Mouse (Mus musculus): ENCODE data around the gene Ptpn5. TPM values are rescaled to one million over a fixed set of nuclear protein-coding genes. Genes with fewer than 3 reads are reported as not detected.

Ptpn5 gene
- total and polyA plus RNA-seq, 3 experiments = not detected

GRCm38 (mm10) chr7:47080868-47081267 lies 52.6 kb downstream of the Ptpn5 start:
- H3K4me3 ChIP-seq = no peak overlapping the region

GRCm38 (mm10) chr7:47077451-47077850 lies 56.0 kb downstream of the Ptpn5 start:
- WGBS = 63% methylated on average over 8 of the region's 8 CpGs
- no peak overlapping the region for H3K4me3 ChIP-seq
- H3K27me3 ChIP-seq (ENCODE audit: control insufficient read depth, insufficient read depth, low read length) = no peaks in the 10 kb centered on the region
- H3K9ac ChIP-seq (ENCODE audit: low read depth, low read length) = no peak overlapping the region
- no peaks in the 10 kb centered on the region for H3K36me3 ChIP-seq (ENCODE audit: control insufficient read depth, insufficient read depth, low read length)
- no peak overlapping the region for H3K27ac ChIP-seq
- no peaks in the 10 kb centered on the region for H3K79me2 ChIP-seq (replicated peaks; ENCODE audit: control insufficient read depth, insufficient read depth, low read length)
- peak; percentile 19 to 51 for DNase-seq
- intact Hi-C loops (cut with DNase I) = no loop called here
- H3K4me1 ChIP-seq (ENCODE audit: control insufficient read depth, insufficient read depth, low read length) = peaks cover 2% of the 10 kb centered on the region; the same call in 1 of the 2 replicates
- peak; percentile 51 for TF ChIP-seq CTCF (IDR thresholded peaks at IDR 0.05)
- no peak for TF ChIP-seq POLR2A (IDR thresholded peaks at IDR 0.05; ENCODE audit: insufficient read depth, low read depth, low read length)
- TF ChIP-seq EP300 (IDR thresholded peaks at IDR 0.05; ENCODE audit: insufficient read depth, low read depth, low read length) = no peak

More at GRCm38 (mm10) chr7:47080868-47081267, 52.6 kb downstream of the Ptpn5 start:
- WGBS = 44% methylated on average over 3 of the region's 3 CpGs
- DNase-seq = no peak
- no peaks in the 10 kb centered on the region for H3K27me3 ChIP-seq (ENCODE audit: control insufficient read depth, insufficient read depth, low read length)
- TF ChIP-seq POLR2A (IDR thresholded peaks at IDR 0.05; ENCODE audit: insufficient read depth, low read depth, low read length) (no peak), CTCF (IDR thresholded peaks at IDR 0.05) (no peak), EP300 (IDR thresholded peaks at IDR 0.05; ENCODE audit: insufficient read depth, low read depth, low read length) (no peak)
- peaks cover 2% of the 10 kb centered on the region; the same call in 1 of the 2 replicates for H3K4me1 ChIP-seq (ENCODE audit: control insufficient read depth, insufficient read depth, low read length)
- H3K27ac ChIP-seq = no peak overlapping the region
- intact Hi-C loops (cut with DNase I) = loop anchor here (1.0 to 2.0 kb wide), 4 partner anchors 30 to 118 kb away; partner anchors contain the start of gene Tmem86a
- H3K36me3 ChIP-seq (ENCODE audit: control insufficient read depth, insufficient read depth, low read length) = no peaks in the 10 kb centered on the region
- no peak overlapping the region for H3K9ac ChIP-seq (ENCODE audit: low read depth, low read length)
- no peaks in the 10 kb centered on the region for H3K79me2 ChIP-seq (replicated peaks; ENCODE audit: control insufficient read depth, insufficient read depth, low read length)

DNA sequence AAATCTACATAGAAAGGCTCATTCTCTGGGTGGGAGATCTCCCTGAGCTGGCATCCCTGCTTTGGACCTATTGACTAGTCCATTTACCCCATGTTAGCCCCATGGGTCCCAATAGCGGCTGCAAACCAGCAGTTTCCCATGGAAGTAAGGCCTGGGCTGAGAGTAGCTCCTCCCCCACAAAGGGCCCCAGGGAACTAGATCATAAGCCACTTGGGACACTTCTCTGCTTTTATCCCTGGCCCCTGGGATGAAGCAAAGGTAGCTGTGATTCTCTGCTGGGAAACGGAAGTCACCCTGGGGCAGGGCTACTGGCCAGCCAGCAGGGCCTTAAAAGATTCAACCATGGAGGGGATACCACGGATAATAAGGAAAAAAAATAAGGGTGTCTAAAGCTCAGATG lies 56.8 kb downstream of the Ptpn5 start:
- H3K27ac ChIP-seq = no peak overlapping the region
- H3K9ac ChIP-seq (ENCODE audit: low read depth, low read length) = no peak overlapping the region
- no peaks in the 10 kb centered on the region for H3K27me3 ChIP-seq (ENCODE audit: control insufficient read depth, insufficient read depth, low read length)
- peak in 1 of 2 experiments; percentile 9 for DNase-seq
- intact Hi-C loops (cut with DNase I) = no loop called here
- TF ChIP-seq EP300 (IDR thresholded peaks at IDR 0.05; ENCODE audit: insufficient read depth, low read depth, low read length) (no peak), POLR2A (IDR thresholded peaks at IDR 0.05; ENCODE audit: insufficient read depth, low read depth, low read length) (no peak), CTCF (IDR thresholded peaks at IDR 0.05) (no peak)
- H3K36me3 ChIP-seq (ENCODE audit: control insufficient read depth, insufficient read depth, low read length) = no peaks in the 10 kb centered on the region
- H3K4me1 ChIP-seq (ENCODE audit: control insufficient read depth, insufficient read depth, low read length) = peaks cover 2% of the 10 kb centered on the region; the same call in 1 of the 2 replicates
- no peaks in the 10 kb centered on the region for H3K79me2 ChIP-seq (replicated peaks; ENCODE audit: control insufficient read depth, insufficient read depth, low read length)
- WGBS = 71% methylated on average over 3 of the region's 3 CpGs
- H3K4me3 ChIP-seq = no peak overlapping the region

- Histone ChIP-seq H3K4me3 (no peak overlapping the region), H3K4me1 (ENCODE audit: control insufficient read depth, insufficient read depth, low read length) (peaks cover 1% of the 10 kb centered on the region; the same call in 1 of the 2 replicates), H3K27me3 (ENCODE audit: control insufficient read depth, insufficient read depth, low read length) (no peaks in the 10 kb centered on the region), H3K27ac (no peak overlapping the region), H3K79me2 (replicated peaks; ENCODE audit: control insufficient read depth, insufficient read depth, low read length) (no peaks in the 10 kb centered on the region), H3K36me3 (ENCODE audit: control insufficient read depth, insufficient read depth, low read length) (no peaks in the 10 kb centered on the region), H3K9ac (ENCODE audit: low read depth, low read length) (no peak overlapping the region)
- TF ChIP-seq POLR2A (IDR thresholded peaks at IDR 0.05; ENCODE audit: insufficient read depth, low read depth, low read length) (no peak), CTCF (IDR thresholded peaks at IDR 0.05) (no peak), EP300 (IDR thresholded peaks at IDR 0.05; ENCODE audit: insufficient read depth, low read depth, low read length) (no peak)
- no peak for DNase-seq
- WGBS = 88% methylated on average over 6 of the region's 6 CpGs
- intact Hi-C loops (cut with DNase I) = no loop called here
These were observed 57.3 kb downstream of the Ptpn5 start for GRCm38 (mm10) chr7:47076193-47076592.

DNA sequence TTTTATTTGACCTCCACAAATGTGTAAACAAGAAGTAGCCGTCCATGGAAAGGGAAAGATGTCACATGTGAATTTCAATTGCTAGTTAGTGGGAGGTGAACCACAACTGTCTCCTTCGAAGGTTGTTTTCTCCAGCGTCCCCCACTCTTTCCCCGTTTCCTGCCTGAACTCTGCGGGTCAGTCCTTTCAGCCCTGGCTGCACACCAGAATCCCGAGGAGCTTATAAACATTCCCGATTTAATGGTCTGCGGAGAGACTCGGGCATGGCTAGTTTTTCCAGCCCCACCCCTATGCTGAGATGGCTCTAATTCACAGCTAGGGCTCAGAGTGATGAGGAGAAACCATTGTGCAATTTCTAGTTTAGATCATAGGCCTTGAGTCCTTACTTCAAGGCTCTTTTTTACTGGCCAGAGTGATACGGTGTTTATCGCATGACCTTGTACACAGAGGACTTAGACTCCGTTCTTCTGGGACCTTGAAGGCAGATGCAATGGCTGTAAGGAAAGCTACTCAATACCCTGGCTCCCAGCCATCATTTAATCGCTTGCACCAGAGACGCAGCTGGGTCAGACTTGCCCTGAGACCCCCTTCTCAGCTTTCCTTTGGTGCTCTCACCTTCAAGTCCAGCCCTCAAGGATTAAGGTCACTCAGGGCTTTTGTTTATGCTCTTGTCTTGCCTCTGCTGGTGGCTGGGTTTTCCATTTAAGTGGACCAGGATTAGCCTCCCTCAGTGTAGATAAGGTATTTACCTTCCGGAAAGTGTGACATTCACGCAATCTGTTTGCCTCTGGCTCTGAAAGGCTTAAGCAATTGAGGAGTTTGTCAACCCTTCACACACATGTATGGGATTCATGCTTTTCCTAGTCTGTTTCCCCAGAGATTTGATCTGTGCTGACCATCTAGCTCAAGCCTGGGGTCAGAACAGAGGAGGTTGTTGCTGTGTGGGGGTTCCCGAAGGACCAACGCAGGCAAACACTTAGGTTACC lies 59.7 kb downstream of the Ptpn5 start:
- H3K27ac ChIP-seq = no peak overlapping the region; the same call in 1 of the 2 replicates
- DNase-seq = no peak
- H3K79me2 ChIP-seq (replicated peaks; ENCODE audit: control insufficient read depth, insufficient read depth, low read length) = no peaks in the 10 kb centered on the region
- no peak overlapping the region for H3K4me3 ChIP-seq
- H3K36me3 ChIP-seq (ENCODE audit: control insufficient read depth, insufficient read depth, low read length) = no peaks in the 10 kb centered on the region
- intact Hi-C loops (cut with DNase I) = no loop called here
- WGBS = 41% methylated on average over 18 of the region's 18 CpGs
- H3K9ac ChIP-seq (ENCODE audit: low read depth, low read length) = no peak overlapping the region
- no peaks in the 10 kb centered on the region for H3K27me3 ChIP-seq (ENCODE audit: control insufficient read depth, insufficient read depth, low read length)
- H3K4me1 ChIP-seq (ENCODE audit: control insufficient read depth, insufficient read depth, low read length) = no peaks in the 10 kb centered on the region
- TF ChIP-seq POLR2A (IDR thresholded peaks at IDR 0.05; ENCODE audit: insufficient read depth, low read depth, low read length) = no peak
- no peak for TF ChIP-seq CTCF (IDR thresholded peaks at IDR 0.05)
- no peak for TF ChIP-seq EP300 (IDR thresholded peaks at IDR 0.05; ENCODE audit: insufficient read depth, low read depth, low read length)

DNA sequence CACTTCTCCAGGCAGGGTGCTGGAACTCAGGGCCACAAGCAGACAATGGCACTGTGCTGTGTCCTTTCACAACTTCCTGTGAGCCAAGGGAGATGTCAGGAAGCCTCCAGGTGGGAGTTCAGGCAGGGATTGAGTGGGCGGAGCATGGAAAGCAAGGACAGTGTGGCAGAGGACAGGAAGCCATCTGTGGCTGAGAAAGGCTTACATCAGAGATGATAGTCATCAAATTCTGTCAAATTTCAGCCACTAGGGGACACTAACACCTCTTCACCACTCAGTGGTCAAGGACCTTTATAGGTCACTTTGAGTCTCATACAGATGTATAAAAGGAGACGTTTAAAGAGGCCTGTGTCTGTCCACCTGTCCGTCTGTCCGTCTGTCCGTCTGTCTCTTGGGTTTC lies 60.9 kb downstream of the Ptpn5 start:
- H3K4me3 ChIP-seq = no peak overlapping the region
- no peak for DNase-seq
- WGBS = 79% methylated on average over 5 of the region's 5 CpGs
- intact Hi-C loops (cut with DNase I) = no loop called here
- H3K36me3 ChIP-seq (ENCODE audit: control insufficient read depth, insufficient read depth, low read length) = no peaks in the 10 kb centered on the region
- H3K4me1 ChIP-seq (ENCODE audit: control insufficient read depth, insufficient read depth, low read length) = no peaks in the 10 kb centered on the region
- no peaks in the 10 kb centered on the region for H3K27me3 ChIP-seq (ENCODE audit: control insufficient read depth, insufficient read depth, low read length)
- TF ChIP-seq POLR2A (IDR thresholded peaks at IDR 0.05; ENCODE audit: insufficient read depth, low read depth, low read length) (no peak), EP300 (IDR thresholded peaks at IDR 0.05; ENCODE audit: insufficient read depth, low read depth, low read length) (no peak), CTCF (IDR thresholded peaks at IDR 0.05) (peak; percentile 47)
- H3K27ac ChIP-seq = no peak overlapping the region
- H3K79me2 ChIP-seq (replicated peaks; ENCODE audit: control insufficient read depth, insufficient read depth, low read length) = no peaks in the 10 kb centered on the region
- H3K9ac ChIP-seq (ENCODE audit: low read depth, low read length) = no peak overlapping the region
